Mouse (Mus musculus) megakaryocyte, embryonic 14.5 days (primary cell): Measurements from ENCODE around the gene Tent5c.

ENCODE experiments used
- FLI1 ChIP-seq: IDR thresholded peaks from 2 replicates; pipeline ENCODE4 v1.6.1; 2012; ENCODE audit warnings: low read length, inconsistent platforms, mixed read lengths
- GATA1 ChIP-seq: IDR thresholded peaks from 3 replicates; pipeline ENCODE4 v1.6.1; 2012; ENCODE audit warnings: mixed read lengths, low read length, inconsistent platforms, borderline replicate concordance

DNA sequence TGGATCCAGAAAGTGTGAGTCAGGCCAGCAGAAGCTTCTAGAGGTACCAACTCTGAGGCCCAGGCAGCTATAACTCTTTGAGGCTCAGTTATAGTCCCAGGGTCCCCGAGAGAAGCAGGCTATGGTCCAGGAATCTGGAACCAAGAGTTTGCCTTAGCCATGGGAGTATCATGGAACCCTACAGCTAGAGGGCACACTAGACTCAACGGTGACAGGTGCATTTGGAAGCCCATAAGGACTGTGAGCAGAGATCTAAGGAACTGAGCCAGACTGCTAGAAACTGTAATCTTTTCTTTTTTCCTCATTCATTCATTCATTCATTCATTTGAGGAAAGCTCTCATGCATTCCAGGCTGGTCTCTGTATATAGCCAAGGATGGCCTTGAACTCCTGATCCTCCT is 28.6 kb downstream of the Tent5c start:
- no peak for TF ChIP-seq GATA1
- TF ChIP-seq FLI1: no peak
